Mouse (Mus musculus) regulatory T cell (primary cell): ENCODE measurements at regions not wholly inside any gene's neighbourhood (a gene's known extent, or its start where the extent isn't known, plus 50 kb on each side); places are given as distances from the start of the nearest gene placed in this dataset.

Source experiments
- in situ Hi-C: fragments of 300-600 bp; cut with MboI, MseI; formaldehyde crosslinking; loops from one replicate; pipeline ENCODE4 v1.15.1; 2025; ENCODE audit warnings: high pct_unique_total_duplicates

DNA sequence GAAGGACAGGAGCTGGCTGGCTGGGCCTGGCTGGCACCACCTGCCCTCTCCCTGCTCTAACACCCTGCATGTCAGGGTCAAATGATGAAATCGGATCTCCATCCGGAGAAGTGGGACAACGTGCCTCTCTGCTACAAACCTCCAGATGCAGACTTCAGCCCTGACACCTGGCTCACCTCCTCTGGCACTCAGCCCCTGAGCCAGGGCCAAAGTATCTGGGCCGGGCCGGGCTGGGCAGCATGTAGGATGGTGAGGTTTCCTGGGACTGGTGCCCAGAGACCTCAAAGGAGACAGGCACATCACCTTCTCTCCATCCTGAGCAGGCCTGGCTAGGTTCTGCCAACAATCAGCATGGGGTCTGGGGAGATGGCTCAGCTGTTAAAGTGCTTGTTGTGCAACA lies 113.5 kb downstream of the Tfcp2l1 start:
- in situ Hi-C loops = no loop called here

DNA sequence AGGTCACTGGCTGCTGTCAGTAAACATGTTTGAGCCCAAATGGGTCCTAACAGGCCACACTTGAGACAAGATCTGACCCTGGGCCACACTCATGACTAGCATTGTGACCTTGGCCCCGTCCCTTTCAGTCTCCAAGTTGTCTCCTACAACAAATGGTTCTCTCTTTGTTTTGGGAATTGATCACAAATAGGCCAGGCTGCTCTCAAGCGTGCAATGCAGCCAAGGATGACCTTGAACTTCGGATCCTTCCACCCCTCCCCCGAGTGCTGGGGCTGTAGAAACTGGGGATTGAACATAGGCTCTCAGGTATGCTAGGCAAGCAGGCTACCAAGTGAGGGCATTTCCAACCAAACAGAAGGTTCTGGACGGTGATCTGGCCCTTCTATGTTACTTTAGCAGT lies 120.5 kb downstream of the Tfcp2l1 start:
- in situ Hi-C loops = no loop called here

DNA sequence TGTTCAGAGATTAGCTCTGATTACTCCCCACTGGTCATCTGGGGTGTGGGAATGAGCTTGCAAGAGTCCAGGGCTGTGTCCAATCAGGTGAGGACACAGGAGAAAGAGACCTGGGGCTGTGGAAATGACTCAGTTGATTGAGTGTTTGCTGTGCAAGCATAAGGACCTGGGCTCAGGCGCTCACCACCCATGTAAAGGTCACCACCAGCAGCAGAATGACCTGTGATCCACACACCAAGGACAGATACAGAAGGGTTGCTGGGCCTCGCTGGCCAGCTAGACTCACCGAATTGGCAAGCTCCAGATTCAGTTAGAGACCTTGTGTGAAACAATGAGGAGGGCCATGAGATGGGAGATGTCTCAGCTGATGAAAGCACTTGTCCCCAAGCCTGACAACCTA lies 125.1 kb downstream of the Tfcp2l1 start:
- in situ Hi-C loops = loop anchor here (5.0 to 25.0 kb wide), 2 partner anchors 186 to 391 kb away; no protein-coding TSS in a partner anchor

DNA sequence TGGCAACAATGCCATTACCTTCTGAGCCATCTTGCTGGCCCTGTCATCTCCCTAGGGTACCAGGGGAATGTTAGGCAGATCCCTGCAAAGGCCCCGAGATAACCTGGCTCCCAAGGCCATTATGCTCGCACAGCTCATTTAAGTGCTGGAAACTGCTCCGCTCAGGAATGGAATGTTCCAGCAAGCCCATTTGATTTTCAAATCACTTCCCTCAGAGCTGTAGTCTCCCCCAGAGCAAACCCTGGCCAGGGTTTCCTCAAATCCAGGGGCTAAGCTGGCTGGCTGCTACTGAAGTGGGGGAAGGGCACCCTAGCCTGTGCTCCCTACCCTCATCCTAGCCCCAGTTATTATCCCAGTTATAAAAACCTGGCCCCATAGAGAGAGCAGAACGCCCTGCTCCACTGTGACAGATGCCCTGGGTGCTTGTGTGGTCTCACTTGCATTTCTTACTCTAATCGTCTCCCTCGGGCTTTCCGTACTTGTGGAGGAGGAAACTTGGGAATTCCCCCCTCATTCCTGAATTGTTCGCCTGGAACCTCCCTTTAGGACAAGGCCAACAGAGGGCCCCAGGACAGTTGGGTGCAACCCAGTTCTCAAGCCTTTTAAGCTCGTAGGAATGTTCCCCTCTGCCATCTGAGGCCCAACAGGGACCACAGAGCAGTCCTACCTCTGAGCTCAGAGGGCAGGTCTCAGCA lies 128.6 kb downstream of the Tfcp2l1 start:
- in situ Hi-C loops = loop anchor here (25.0 kb wide), 1 partner anchor 394 kb away; no protein-coding TSS in a partner anchor

DNA sequence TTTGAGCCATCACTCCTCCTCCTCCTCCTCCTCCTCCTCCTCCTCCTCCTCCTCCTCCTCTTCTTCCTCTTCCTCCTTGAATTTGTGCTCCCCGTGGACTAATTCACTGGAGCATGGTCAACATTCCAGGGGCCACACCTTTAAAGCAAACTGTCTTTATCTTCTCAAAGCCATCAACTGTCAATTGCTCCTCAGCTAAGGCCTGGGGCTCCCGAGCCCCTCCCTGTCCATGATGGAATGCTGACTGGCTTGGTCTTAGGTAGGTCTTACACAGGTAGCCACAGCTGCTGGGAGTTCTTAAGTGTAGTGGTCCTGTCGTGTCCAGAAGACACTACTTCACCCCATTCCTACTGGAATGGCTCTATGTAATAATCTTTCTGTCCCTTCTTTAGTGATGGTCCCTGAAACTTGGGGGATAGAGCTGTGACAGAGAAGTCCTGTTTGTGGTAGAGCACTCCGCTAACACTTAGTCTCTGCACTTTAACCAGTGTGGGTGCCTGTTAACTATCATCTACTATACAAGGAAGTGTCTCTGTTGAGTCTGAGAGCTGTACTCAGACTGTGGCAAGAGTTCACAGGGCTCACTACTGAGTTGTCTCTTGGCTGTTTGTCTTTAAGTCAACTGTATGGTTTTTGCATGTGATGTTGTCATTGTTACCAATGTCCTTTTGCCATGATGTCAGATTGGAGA lies 129.7 kb downstream of the Tfcp2l1 start:
- in situ Hi-C loops = loop anchor here (25.0 kb wide), 1 partner anchor 395 kb away; no protein-coding TSS in a partner anchor

DNA sequence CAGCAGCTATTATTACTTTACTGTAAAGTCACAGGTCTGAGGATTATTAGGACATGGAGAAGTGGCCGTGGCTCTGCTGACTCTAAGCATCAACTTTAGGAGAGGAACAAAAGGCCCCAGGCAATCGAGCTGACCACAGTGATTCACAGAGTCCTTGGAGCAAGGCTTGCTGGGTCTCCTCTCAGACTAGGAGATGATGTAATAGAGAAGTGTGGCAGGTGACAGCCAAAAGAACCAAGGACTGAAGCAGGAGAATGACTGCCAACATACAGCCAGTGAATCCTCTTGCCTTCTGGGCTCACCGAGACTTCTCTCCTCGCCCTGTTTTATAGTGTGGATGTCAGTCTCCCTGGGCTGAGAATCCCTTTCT lies 130.3 kb downstream of the Tfcp2l1 start:
- in situ Hi-C loops = loop anchor here (25.0 kb wide), 1 partner anchor 396 kb away; no protein-coding TSS in a partner anchor

DNA sequence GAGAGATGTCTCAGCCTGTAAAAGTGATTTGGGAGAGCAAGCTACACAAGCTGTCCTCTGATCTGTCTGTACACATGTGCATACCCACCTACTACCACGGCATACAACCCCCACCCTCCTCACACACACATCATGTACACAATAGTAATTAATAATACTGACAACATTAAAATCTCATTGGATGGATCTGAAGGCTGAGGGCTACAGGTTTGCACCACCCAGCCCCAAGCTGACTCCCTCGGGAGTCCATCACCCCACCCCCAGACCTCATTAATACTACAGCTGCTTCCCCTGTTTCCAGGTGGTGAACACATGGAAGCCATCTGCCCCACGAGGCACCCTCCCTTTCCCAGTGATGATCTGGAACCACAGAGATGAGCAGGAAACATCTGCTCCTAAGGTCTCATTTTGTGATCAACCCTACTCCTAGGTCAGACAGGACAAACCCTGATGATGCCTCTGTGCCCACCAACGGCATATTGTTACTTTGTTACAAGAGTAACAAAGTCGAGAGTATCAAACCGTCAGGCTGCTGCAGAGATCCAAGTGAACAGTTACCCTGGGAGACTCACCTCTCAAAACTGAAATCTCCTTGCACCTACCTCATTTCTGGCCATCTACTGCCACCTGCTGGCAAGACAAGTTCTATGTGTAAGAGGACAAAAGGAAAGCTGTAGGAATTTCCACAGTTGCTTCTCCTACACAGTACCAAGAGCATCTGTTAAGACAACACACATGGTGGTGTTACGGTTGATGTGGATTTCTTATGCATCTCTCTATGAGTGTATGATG lies 131.6 kb downstream of the Tfcp2l1 start:
- in situ Hi-C loops = loop anchor here (25.0 kb wide), 1 partner anchor 397 kb away; no protein-coding TSS in a partner anchor

DNA sequence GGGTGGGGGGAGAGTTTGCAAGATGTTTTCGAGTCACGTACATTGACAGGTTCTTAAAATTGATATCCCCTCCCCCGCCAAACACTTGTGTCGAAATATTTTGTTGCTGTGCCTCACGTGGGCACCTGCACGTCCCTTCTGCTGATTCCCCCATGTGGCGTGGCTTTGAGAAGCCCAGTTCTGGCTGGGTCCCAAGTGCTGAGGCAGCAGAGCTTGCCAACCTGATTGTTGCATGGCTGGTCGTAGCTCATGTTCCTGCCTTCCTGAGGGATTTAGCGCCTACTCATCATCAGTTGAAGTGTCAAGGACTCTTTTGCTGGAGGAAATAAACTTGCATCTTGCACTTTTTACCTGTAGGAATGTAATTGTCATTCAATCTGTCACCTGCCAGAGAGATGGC lies 137.8 kb downstream of the Tfcp2l1 start:
- in situ Hi-C loops = loop anchor here (25.0 kb wide), 1 partner anchor 403 kb away; no protein-coding TSS in a partner anchor

DNA sequence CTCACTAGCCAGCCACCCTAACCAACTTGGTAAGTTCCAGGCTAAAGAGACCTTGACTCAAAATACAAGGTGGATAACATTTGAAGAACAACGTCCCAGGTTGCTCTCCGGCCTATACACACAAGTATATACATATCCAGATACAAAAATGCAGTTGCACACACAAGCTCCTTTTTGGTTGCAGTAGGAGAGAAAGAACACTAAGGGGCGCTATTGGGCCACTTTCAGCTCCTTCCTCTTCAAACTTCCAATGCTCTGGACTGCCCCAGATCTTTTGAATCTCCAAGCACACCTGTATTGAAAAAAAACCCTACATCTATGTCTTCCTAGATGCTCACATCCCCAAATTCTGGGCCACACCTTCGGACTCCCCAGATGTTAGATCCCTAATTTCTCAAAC lies 141.1 kb downstream of the Tfcp2l1 start:
- in situ Hi-C loops = loop anchor here (25.0 kb wide), 1 partner anchor 407 kb away; no protein-coding TSS in a partner anchor

DNA sequence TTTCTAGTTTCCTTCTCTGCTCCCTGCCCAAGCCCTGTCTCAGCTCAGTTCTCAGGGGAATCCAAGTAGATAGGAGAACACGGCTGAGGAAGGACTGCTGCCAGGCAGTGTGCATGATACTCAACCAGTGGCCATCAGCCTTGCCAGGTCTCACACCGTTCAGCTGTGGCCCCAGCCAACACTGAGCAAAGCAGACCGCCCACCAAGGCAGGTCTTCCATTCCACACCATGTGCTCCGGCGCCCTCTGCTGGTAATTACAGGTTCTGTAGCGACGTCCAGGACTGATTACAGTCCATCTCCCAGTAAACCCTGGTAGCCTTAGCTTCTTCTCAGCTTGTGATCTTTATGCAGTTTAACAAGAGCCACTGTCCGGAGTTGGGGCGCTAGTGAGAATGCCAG lies 144.5 kb downstream of the Tfcp2l1 start:
- in situ Hi-C loops = loop anchor here (25.0 kb wide), 1 partner anchor 410 kb away; no protein-coding TSS in a partner anchor

DNA sequence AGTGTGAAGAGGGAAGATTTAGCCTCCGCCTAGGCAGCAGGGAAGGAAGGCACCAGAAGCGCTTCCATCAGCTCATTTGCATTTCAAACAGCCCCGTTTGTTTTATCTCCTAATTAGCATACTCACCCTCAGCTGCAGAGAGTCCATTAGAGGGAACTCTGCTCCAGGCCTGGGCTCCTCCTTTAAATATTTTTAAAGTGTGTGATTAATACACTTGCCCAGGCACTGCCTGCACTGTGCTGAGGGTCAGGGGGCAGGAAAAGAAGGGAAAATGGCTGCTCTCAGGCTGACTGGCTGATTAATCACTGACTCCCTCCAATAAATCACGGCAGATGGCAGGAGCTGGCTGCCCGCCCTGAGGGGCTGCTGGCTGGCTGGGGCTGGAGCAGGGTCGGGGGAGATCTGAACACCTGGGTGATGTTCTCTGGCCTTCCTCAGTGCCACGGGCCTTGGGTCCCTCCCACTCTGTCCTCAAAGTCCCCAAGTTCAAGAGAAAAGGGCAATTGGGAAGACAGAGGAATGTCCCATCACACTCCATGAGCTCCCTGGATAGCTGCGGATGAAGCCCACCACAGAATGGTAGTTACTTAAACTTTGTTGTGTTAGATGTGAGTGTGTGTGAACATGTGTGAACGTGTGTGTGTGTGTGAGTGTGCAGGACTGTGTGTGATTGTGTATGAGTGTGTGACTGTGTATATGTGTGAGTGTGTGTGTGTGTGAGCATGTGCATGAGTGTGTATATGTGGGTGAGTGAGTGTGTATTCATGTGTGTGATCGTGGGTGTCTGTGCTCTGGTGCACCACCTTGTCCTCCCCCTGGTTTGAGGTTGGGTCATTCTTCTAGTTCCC lies 149.1 kb downstream of the Tfcp2l1 start:
- in situ Hi-C loops = no loop called here
